Mouse (Mus musculus) urinary bladder, postnatal 14 days (tissue): ENCODE measurements at regions not wholly inside any gene's neighbourhood (a gene's known extent, or its start where the extent isn't known, plus 50 kb on each side); places are given as distances from the start of the nearest gene placed in this dataset.
"Not testable (repeated sequence)": the region's sequence is repeated elsewhere in the genome, so short reads cannot be mapped to it uniquely, and the experiment has no call there.

ENCODE experiments used
- DNase-seq: peaks from one replicate; pipeline ENCODE4 v3.0.0; 2021; ENCODE audit warnings: low spot score

- no peak for DNase-seq
Observed at GRCm38 (mm10) chr16:42546229-42547163, 206.0 kb upstream of the Gap43 start.

- no peak for DNase-seq
Observed at GRCm38 (mm10) chr16:42517321-42517720, 176.9 kb upstream of the Gap43 start.

GRCm38 (mm10) chr16:42515929-42516328 is 175.5 kb upstream of the Gap43 start:
- DNase-seq = no peak

DNA sequence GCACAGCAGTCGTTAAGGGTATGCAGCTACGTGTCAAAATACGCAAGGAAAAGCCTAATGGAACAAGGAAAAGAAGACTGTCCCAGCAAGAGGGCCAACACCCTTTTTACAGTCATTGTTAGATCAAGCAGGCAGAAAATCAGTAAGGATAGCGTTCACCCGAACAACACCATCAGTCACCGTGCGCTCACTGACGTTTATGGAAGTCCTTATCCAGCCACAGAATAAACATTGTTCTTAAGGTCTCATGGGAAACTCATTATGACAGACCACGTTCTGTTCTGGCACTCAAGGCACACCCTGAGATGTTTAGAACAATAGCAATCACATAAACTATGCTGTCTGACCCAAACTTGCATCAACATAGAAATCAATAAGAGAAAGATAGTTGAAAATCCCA is 164.7 kb upstream of the Gap43 start:
- no peak for DNase-seq

DNA sequence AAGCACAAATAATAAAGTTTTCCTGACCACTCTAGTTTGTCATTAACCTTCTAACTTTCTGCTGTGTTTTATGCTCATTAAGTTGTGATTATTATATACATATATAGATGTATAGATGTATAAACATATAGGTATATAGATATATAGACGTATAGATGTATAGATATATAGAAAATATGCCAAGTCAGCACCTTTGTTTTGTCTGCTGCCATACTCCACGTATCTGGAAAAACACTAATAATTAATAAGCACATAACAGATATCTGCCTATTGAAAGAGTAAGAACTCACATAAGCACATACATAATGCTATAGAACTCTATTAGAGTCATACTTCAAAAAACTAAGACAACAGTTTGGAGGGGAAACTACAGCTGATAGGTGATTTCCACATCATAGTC is 161.3 kb upstream of the Gap43 start:
- DNase-seq = no peak

GRCm38 (mm10) chr16:42501109-42501508 is 160.7 kb upstream of the Gap43 start:
- not testable (repeated sequence) for DNase-seq

DNA sequence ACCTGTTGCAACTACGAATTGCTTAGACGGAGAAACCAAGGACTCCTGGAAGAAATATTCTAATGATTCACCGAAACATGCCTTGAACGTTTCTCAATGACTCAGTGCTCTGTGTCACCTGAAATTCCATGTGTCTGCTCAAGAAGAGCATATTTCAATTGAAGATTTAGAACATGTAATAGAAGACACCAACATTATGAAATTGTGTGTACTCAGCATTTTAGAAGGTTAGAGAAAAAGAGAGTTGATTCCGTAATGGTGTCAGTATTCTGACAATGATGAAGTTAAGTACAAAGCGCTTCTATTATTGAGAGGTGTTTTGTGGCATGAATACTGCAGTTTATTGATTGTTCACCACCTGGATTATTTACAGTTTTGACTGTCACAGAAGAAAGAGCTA is 159.1 kb upstream of the Gap43 start:
- no peak for DNase-seq

- no peak for DNase-seq
Observed at GRCm38 (mm10) chr16:42498368-42498767, 157.9 kb upstream of the Gap43 start.

- DNase-seq = no peak
Observed at GRCm38 (mm10) chr16:42493596-42493995, 153.1 kb upstream of the Gap43 start.

GRCm38 (mm10) chr16:42488745-42489144 is 148.3 kb upstream of the Gap43 start:
- DNase-seq = no peak

DNA sequence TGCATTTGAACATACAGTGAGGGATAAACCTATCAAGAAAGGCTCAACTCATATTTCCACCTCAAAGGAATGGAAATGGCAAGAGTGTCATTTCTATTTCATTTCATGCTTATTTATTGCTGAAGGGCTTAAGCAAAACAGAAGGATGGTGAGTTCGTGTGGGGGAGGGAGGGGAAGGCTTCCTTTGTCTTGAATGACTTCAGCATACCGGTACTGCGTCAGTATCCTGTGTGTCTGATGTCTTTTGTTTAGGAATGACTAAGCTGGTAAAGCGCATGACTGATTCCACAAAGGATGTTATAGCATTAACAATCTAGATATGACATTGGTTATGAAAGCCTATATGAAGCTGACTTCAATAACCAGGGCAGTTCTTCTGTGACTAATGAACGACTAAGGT is 139.5 kb upstream of the Gap43 start:
- DNase-seq = no peak

GRCm38 (mm10) chr16:42466976-42467375 is 126.5 kb upstream of the Gap43 start:
- DNase-seq = no peak

DNA sequence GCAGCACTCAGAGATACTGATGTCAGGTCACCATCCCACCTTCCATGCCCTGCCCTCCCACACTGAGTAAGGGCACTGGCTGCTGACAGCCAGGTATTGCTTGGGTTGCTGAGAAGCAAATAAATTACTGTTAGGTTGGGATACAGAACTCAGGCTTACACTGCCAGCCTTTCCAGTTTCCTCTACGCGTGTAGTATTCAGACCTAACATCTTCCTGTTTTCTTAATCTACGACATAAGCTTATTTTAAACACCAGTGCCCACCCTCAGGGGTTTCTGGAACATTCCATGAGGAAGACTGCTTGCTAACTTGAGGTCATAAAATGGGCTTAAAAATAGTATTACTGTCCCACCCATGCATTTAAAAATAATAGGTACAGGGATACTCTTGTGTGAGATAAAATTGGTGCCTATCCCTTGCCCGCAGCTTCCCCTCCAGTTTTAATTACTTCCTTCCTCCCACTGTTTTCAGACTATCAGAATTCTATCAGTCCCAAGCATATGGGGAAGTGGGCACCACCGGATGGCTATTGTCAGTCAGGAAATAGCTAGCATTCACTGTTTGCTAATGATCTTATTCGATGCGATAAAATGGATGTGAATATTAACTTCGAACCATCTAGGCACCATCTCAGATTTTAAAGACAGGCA is 116.0 kb upstream of the Gap43 start:
- DNase-seq = no peak

- no peak for DNase-seq
Observed at GRCm38 (mm10) chr16:42453338-42453737, 112.9 kb upstream of the Gap43 start.

DNA sequence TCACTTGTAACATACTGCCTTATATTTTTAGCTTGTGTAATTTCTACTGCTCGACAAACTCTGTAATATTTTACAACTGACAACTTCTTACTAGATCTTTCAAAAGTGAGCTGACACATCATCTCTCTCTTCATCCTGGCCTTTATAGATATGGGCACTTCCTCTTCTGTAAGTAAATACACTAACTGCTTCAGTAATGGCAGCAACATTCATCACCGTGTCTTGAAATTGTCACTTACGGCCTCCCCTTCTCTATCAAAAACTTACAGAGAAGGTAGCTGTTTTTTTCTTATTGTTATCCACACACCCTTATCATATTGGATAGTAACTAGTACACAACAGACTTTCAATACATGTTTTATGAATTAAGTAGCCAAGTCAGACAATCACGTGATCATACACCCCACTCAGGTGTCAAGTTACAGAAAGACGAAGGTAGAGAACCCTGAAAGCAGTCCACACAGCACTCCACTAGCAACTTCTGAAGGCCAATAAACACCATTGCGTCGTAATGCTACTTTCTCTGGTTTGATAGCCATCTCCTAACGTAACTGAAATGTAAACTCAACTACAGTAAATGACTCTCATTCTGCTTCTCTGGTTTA is 109.5 kb upstream of the Gap43 start:
- no peak for DNase-seq

DNA sequence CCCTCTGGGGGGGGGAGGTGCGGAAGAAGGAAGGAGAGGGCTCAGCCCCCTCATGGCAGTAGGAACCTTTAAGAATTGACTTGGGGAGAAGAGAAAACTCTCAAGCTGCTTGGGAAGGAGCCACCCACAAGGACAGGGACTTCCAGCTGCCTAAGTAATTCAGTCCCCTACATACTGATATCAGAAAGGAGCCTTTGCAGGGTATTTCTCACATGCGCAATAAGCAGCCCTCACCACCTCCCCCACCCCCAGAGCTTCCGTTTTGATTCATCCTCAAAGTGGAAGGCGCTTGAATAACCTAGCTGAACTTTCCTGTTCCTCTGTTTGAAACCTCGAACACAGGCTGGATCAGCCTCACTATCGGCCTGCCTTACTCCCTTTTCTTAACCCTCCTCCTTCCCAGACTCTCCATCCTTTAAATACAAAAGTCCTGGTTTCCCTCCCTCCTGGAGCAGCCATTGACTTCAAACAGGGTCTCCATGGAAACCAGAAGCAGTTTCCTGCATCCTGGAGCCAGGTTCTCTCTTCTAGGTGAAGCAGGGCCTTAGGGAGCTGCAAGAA is 104.5 kb upstream of the Gap43 start:
- no peak for DNase-seq

- DNase-seq = no peak
Observed at GRCm38 (mm10) chr16:42444408-42444862, 104.0 kb upstream of the Gap43 start.

- no peak for DNase-seq
Observed at GRCm38 (mm10) chr16:42440822-42441221, 100.4 kb upstream of the Gap43 start.

GRCm38 (mm10) chr16:42431529-42431928 is 91.1 kb upstream of the Gap43 start:
- DNase-seq = no peak

GRCm38 (mm10) chr16:42416673-42417072 is 76.2 kb upstream of the Gap43 start:
- no peak for DNase-seq

DNA sequence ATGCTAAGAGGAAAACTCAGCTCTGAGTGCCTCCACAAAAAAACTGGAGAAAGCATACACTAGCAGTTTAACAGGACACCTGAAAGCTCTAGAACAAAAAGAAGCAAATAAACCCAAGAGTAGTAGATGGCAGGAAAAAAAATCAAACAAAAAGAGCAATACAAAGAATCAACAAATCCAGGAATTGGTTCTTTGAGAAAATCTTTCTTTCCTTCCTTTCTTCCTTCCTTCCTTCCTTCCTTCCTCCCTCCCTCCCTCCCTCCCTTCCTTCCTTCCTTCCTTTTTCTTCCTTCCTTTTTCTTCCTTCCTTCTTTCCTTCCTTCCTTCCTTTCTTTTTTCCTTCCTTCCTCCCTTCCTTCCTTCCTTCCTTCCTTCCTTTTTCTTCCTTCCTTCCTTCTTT is 71.6 kb upstream of the Gap43 start:
- DNase-seq = not testable (repeated sequence)

DNA sequence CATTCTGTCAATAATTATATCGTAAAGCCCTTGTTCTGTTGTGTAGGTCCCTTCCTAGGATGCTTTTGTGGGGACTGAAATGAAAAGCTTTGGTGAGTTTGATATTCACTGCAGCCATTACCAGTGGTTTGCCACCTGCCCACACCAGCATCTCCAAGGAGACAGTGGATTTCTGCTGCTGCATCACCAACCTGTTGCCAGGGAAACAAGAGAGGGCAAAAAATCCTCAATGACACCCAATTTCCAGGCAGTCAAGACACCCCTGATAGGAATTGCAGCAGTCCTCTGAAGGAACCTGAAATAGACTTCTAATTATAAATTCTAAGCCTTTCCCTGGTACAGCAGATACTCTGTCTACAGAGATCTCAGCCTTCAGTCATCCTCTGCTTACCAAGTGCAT is 56.1 kb upstream of the Gap43 start:
- no peak for DNase-seq
